Mouse (Mus musculus): ENCODE measurements around the gene Rps24. TPM values are rescaled to one million over a fixed set of nuclear protein-coding genes. Genes with fewer than 3 reads are reported as not detected.

Gene Rps24
- polyA plus RNA-seq, 1 experiment from 2014 or later, result 845 TPM

DNA sequence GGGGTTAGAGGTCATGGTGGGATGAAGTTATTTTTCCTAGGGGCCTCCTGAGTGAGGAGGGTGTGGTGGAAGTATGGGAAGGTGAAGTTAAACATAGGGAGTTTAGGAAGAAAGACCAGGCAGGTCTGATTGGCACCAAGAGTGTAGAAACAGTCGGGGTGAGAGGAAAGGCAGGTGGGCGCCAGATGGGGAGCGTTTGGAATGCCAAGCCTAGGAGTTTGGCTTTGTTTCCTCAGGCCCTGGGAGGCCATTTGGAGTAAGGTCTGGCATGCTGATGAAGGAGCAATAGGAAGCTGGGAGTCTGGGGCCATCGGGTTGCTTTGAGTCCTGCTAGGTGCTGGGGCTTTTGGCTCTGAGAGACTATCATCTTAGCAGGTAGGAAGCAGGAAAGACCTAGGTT lies 56.0 kb downstream of the Rps24 start:
- no peak for ATAC-seq (ENCODE audit: insufficient number of reproducible peaks, insufficient read depth, low FRiP score, low read depth)
- H3K4me3 ChIP-seq (ENCODE audit: control insufficient read depth in 1 of 2, insufficient read depth in 1 of 2, low read depth in 1 of 2, low read length in 2 of 2), result no peak overlapping the region
- 70% methylated on average over 4 of the region's 4 CpGs for WGBS

DNA sequence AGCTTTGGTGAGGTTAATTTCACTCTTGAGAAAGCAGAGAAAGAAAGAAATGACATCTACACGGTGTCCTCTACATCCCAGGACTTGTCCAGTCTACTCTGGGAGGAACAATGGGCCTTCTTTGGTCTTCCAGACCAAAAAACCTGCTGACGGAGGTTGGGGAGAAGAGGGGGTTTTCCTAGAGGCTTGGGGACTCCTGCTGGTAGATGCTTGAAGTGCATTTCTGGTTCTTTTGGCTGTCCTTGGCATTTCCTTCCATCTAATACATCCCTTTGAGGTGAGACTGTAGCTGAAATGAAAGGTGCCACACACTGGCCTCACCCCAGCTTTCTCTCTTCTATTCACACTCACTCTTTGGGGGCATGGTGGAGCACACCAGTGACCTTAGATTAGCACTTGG lies 57.1 kb downstream of the Rps24 start:
- ATAC-seq (ENCODE audit: insufficient number of reproducible peaks, insufficient read depth, low FRiP score, low read depth), result no peak
- Histone ChIP-seq H3K4me3 (ENCODE audit: control insufficient read depth in 1 of 2, insufficient read depth in 1 of 2, low read depth in 1 of 2, low read length in 2 of 2) (no peak overlapping the region), H3K4me1 (ENCODE audit: control insufficient read depth in 2 of 2, insufficient read depth in 2 of 2, low read length in 2 of 2) (no peaks in the 10 kb centered on the region), H3K27ac (replicated peaks in 1 of 2; ENCODE audit: control insufficient read depth in 1 of 2, insufficient read depth in 1 of 2, low read depth in 2 of 2, low read length in 2 of 2) (no peak overlapping the region), H3K36me3 (ENCODE audit: control insufficient read depth, insufficient read depth, low read length) (no peaks in the 10 kb centered on the region), H3K9ac (ENCODE audit: low read length) (no peak overlapping the region), H3K27me3 (ENCODE audit: control insufficient read depth, insufficient read depth, low read length) (no peaks in the 10 kb centered on the region), H3K4me2 (ENCODE audit: low read length) (no peak overlapping the region), H3K9me3 (ENCODE audit: control insufficient read depth, low read length) (peaks cover 6% of the 10 kb centered on the region; the same call in 1 of the 2 replicates)
- 38% methylated on average over 2 of the region's 2 CpGs for WGBS

More for the DNA sequence above, 56.0 kb downstream of the Rps24 start:
- no peaks in the 10 kb centered on the region for H3K27me3 ChIP-seq (ENCODE audit: control insufficient read depth, insufficient read depth, low read length)
- peaks cover 6% of the 10 kb centered on the region; the same call in 1 of the 2 replicates for H3K9me3 ChIP-seq (ENCODE audit: control insufficient read depth, low read length)
- no peak overlapping the region for H3K4me2 ChIP-seq (ENCODE audit: low read length)
- H3K4me1 ChIP-seq (ENCODE audit: control insufficient read depth in 2 of 2, insufficient read depth in 2 of 2, low read length in 2 of 2), result peaks cover 0 to 3% of the 10 kb centered on the region in 2 experiments; a peak in 1 of 4 replicates
- H3K36me3 ChIP-seq (ENCODE audit: control insufficient read depth, insufficient read depth, low read length), result no peaks in the 10 kb centered on the region
- no peak overlapping the region for H3K9ac ChIP-seq (ENCODE audit: low read length)
- H3K27ac ChIP-seq (replicated peaks in 1 of 2; ENCODE audit: control insufficient read depth in 1 of 2, insufficient read depth in 1 of 2, low read depth in 2 of 2, low read length in 2 of 2), result no peak overlapping the region

Other genes starting within 250 kb of the Rps24 start
- 9.8 and 12.8 TPM in 2 replicates for gene Dlg5, start 241.2 kb upstream of the Rps24 start, polyA plus RNA-seq (2014; fragmentation: Nextera tagmentation; extraction: Ambion mirVana)
- gene E330034G19Rik, start 193.9 kb upstream of the Rps24 start, polyA plus RNA-seq (2014; fragmentation: Nextera tagmentation; extraction: Ambion mirVana), result not detected in 2 replicates
- gene Polr3a, start 67 bp upstream of the Rps24 start, polyA plus RNA-seq (2014; fragmentation: Nextera tagmentation; extraction: Ambion mirVana), result 11.8 and 13.3 TPM in 2 replicates

Measured in heart, embryonic 14.5 days (tissue).